Mouse (Mus musculus): ENCODE results near the gene D11Wsu47e.

Gene D11Wsu47e

GRCm38 (mm10) chr11:113708629-113709213 lies 24.5 kb downstream of the D11Wsu47e start:
- no peak for DNase-seq

DNA sequence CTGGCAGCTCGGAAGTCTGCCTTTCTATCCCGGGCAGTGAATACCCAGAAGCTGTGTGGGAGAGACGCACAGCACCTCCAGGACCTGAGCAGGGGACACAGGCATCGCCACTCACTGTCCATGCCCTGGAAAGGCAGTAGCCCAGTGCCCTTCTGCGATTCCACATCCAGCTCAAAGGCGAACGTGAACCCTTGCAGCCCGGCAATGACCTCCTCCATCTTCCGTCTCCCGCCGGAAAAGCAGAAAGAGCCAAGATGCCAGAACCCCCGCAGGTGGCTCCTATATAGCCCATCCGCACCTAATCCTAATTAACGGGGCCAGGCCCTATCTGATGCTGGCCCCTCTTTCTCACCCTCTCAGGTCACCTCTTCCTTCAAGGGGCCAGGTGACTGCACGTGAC lies 25.1 kb downstream of the D11Wsu47e start:
- no peak for DNase-seq

DNA sequence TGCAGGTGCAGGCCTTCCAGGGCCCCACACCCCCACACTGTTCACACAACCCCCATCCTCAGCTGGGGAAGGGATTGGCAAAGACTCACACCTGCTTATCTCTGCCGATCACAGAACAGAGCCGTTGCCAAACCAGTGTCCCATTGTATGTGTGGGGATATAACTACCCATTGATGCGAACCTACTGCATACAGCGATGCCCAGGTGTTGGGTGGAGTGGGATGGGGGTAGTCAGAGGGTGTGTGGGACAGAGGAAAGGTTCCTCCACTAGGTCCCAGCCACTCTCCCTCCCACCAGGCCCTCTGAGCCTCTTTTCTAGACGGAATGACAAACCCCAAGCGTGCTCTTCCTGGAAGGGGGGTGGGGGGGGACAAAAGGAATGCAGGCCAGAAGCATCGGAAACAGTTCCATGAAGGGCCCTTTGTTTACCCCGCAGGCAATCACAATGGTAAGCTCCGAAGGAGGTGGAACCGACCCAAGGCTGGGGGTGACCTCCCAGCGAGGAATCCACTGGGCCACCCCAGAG lies 25.6 kb downstream of the D11Wsu47e start, which contains the start of gene Cpsf4l:
Gene Cpsf4l, minus strand, starts transcription at position 287 of the 526 bp plus-strand sequence.
- DNase-seq: peak; percentile 69

GRCm38 (mm10) chr11:113710257-113710777 lies 26.1 kb downstream of the D11Wsu47e start:
- peak; percentile 78 for DNase-seq

- no peak for DNase-seq
Measured at GRCm38 (mm10) chr11:113711061-113711460, 26.8 kb downstream of the D11Wsu47e start.

DNA sequence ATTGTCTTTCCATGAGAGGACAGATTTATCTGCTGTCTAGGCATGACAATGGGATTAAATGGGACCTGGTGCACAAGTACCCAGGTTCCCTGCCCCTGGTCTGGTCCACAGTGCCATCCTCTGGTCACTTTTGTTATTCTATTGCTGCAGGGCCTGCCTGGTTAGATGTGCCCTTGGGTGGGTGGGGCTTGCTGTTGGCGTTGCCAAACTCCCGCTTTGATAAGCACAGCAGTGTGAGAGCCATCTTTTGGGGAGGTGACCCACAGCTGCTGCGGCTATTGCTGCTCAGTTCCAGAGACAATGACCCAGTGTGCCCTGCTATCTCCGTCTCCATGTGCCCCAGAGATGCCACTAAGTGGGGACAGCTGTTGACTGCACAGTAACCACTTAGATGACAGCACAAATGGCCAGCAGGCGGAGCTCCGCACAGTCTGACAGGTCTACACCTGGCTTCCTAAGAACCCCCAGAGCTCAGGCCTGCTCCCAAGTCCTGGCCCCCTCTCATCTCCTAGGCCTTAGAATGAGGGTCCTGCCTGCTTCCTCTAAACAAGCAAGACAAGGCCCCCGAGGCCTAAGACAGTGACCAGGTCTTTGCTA lies 31.0 kb downstream of the D11Wsu47e start:
- no peak for DNase-seq

- DNase-seq: no peak
Measured at GRCm38 (mm10) chr11:113716132-113716531, 31.9 kb downstream of the D11Wsu47e start.

DNA sequence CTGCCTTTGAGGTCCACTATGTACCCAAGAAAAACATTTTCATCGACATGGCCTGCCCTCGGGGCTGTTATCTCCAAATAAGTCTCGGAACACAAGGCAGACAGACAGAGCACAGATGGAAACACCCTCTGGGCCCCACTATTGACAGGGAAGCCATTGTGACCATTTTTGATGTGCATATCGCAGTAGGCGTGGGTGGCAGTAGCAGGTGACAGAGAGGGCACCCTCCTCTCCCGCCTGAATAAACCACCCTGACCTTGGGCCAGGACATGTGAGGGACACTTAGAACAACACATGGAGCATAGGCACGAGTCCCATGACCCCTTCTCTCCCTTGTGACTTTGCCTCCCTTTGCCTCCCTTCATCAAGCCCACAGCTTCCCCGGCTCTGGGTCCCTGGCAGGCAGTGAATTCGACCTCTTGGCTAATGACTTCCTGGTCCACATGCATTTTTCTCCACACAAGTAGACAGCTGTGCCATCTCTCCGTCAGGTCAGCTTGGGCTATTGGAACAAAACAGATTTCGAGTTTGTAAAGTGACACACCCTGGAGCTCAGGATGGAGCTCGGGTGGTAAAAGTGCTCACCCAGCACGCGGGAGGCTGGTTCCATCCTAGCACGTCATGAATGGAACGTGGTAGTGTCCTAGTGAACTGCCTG lies 33.7 kb downstream of the D11Wsu47e start:
- DNase-seq: no peak

DNA sequence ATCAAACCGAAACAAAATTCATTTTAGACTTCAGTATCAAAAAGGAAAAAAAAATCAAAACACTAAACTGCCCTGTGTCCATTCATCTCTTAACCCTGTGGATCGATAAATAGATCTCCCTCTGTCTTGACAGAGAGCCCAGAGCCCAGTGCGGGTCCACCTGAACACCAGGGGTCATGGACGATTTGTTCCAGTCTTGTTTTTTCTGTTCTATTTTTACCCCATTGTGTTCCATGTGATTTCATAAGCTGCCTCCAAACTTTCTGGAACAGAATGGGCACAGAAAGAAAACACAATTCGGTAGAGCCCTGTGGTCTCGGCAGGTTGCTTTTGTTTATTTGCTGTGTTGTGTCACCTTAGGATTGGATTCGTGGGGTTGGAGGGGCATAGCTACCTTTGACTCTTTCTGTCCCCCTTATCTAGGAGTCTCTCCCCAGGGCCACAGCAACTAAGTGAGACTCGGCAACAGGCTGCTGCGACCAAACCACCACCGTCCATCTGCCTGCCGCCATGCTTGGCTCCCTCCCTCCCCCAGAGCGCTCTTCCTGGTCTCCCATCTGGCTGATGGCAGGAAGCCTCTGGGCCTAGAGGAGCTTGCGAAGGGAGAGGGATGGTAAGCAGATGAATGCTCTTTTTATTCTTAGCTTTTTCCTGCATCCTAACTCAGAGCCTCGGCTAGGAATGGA lies 38.3 kb downstream of the D11Wsu47e start:
- no peak for DNase-seq

- no peak for DNase-seq
Measured at GRCm38 (mm10) chr11:113725235-113726048, 41.2 kb downstream of the D11Wsu47e start.

- DNase-seq: no peak
Measured at GRCm38 (mm10) chr11:113726994-113727888, 43.0 kb downstream of the D11Wsu47e start.

DNA sequence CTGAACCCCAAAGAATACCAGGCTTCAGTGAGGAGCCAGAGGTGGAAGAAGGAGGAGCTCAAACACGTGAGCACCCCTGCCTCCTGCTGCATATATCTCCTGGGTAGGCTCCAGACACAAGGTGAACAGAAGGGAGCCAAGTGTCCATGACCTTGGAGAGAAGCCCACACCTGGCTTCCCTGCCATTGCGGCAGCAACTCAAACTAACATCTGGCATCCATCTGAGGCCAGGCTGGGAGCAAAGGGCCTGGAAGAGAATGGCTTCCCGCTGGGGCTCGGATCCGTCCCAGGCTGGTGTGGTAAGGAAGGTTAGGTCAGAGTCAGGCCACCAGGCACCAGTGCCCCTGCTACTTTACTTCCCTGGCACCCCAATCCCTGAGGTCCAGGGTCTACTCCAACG lies 43.8 kb downstream of the D11Wsu47e start:
- DNase-seq: peak; percentile 67

DNA sequence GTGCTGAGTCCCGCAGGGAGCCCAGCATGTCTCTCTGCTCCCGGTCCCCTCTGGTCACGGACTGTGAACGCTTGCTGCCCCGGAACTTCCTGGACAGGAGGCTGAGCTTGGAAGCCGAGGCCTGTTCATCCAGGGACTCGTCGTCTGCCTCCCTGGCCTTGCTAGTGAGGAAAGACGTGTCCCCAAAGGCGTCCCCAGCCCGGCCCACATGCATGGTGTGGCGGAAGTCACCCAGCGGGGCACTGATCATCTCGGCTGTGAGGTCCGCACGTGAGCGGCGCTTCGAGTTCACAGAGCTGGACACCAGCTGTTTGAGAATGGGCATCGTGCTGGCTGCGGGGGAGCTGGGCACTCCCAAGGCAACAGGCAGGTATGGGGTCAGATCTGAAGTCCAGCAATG lies 45.0 kb downstream of the D11Wsu47e start:
- no peak for DNase-seq

- DNase-seq: no peak
Measured at GRCm38 (mm10) chr11:113729917-113730316, 45.7 kb downstream of the D11Wsu47e start.

GRCm38 (mm10) chr11:113730879-113731278 lies 46.7 kb downstream of the D11Wsu47e start:
- DNase-seq: no peak

- DNase-seq: no peak
Measured at GRCm38 (mm10) chr11:113731945-113732612, 47.9 kb downstream of the D11Wsu47e start.

GRCm38 (mm10) chr11:113733631-113734364 lies 49.6 kb downstream of the D11Wsu47e start:
- no peak for DNase-seq

- no peak for DNase-seq
Measured at GRCm38 (mm10) chr11:113735151-113735550, 50.9 kb downstream of the D11Wsu47e start.

DNA sequence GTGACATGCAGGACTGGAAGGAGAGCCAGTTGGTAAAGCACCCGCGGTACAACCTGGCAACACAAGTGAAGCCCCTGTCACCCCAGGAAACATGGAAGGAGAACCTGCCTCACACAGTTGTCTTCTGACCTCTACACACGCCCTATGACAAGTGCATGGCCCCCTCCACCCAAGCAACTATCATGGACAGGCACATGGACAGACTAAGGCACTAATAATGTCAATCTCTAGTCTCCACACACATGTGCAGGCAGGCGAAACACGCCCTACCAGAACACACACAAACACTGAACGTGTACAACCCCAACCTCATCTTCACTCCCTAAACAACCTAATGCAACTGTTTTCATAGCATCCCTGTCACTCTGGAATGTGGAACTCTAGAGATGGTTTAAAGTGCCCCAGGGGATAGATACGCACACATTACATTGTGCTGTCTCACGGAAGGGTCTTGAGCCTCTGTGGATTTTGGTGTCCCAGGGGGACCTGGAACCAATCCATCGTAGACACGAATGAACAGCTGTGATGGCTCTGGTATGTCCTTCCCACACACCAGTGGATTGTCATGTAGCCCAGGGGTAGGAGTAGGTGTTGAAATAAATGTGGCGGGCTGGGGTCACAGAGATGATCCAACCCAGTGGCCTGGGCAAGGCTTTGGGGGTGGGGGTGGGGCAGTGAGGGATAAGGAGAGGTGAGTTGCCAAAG lies 52.8 kb downstream of the D11Wsu47e start:
- no peak for DNase-seq
